Mouse (Mus musculus): ENCODE data around the gene Fbxo34.
"Not testable (repeated sequence)": the region's sequence is repeated elsewhere in the genome, so short reads cannot be mapped to it uniquely, and the experiment has no call there.

Gene Fbxo34

GRCm38 (mm10) chr14:47562530-47562929, 112.3 kb downstream of the Fbxo34 start:
- DNase-seq (ENCODE audit: low spot score): peak; percentile 16

- DNase-seq (ENCODE audit: low spot score): no peak
Measured at GRCm38 (mm10) chr14:47563106-47563505, 112.9 kb downstream of the Fbxo34 start.

- peak; percentile 96 for DNase-seq (ENCODE audit: low spot score)
Measured at GRCm38 (mm10) chr14:47567962-47568652, 117.9 kb downstream of the Fbxo34 start.

- DNase-seq (ENCODE audit: low spot score): not testable (repeated sequence)
Measured at GRCm38 (mm10) chr14:47570549-47570948, 120.3 kb downstream of the Fbxo34 start, which contains the start of gene Atg14. Gene Atg14 (minus strand): TSS chr14:47570649.

GRCm38 (mm10) chr14:47572707-47573106, 122.5 kb downstream of the Fbxo34 start:
- no peak for DNase-seq (ENCODE audit: low spot score)

GRCm38 (mm10) chr14:47574721-47575120, 124.5 kb downstream of the Fbxo34 start:
- DNase-seq (ENCODE audit: low spot score): no peak

- DNase-seq (ENCODE audit: low spot score): no peak
Measured at GRCm38 (mm10) chr14:47576687-47577086, 126.5 kb downstream of the Fbxo34 start.

- peak; percentile 69 for DNase-seq (ENCODE audit: low spot score)
Measured at GRCm38 (mm10) chr14:47578086-47578485, 127.9 kb downstream of the Fbxo34 start.

GRCm38 (mm10) chr14:47581280-47581679, 131.1 kb downstream of the Fbxo34 start:
- DNase-seq (ENCODE audit: low spot score): no peak

All from adipocyte (in vitro differentiated cells).